Mouse (Mus musculus): ENCODE measurements around the gene Zbtb3.
"Not testable (repeated sequence)": the region's sequence is repeated elsewhere in the genome, so short reads cannot be mapped to it uniquely, and the experiment has no call there.

Zbtb3 gene

GRCm38 (mm10) chr19:8803204-8803780, 937 bp downstream of the Zbtb3 start:
- no peak for DNase-seq (ENCODE audit: low spot score in 2 of 2)

DNA sequence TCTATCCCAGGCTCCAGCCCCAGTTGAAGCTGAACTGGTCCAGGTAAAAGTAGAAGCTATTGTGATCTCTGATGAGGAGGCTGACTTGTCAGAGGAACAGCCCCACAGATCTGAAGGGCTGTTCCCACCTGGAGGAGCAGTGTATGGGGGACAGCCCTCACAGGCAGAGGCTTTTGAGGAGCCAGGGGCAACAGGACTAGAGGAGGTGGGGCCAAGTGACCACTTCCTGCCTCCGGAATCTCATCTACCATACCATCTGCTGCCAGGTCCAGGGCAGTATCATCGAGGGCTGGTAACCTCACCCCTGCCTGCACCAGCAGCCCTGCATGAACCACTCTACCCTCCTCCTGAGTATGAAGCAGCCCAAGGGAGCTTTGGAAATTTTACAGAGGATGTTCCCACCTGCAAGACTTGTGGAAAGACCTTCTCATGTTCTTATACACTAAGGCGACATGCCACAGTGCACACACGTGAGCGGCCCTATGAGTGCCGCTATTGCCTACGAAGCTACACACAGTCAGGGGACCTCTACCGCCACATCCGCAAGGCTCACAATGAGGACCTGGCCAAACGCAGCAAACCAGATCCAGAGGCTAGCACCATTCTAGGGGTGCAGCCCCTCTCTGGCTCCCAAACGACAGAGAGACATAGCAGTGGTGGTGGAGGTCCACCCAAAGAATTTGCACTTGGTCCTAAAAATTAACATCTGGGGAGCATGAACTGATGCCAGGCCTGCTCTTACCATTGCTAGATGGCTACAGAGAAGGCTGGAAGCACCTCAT, 1.7 kb downstream of the Zbtb3 start:
- DNase-seq (ENCODE audit: low spot score in 2 of 2): no peak

- peak; percentile 50 to 63 for DNase-seq (ENCODE audit: low spot score in 2 of 2)
Measured at GRCm38 (mm10) chr19:8806810-8807209, 4.5 kb downstream of the Zbtb3 start.

GRCm38 (mm10) chr19:8815812-8816211, 13.5 kb downstream of the Zbtb3 start:
- DNase-seq (ENCODE audit: low spot score in 2 of 2): no peak

DNA sequence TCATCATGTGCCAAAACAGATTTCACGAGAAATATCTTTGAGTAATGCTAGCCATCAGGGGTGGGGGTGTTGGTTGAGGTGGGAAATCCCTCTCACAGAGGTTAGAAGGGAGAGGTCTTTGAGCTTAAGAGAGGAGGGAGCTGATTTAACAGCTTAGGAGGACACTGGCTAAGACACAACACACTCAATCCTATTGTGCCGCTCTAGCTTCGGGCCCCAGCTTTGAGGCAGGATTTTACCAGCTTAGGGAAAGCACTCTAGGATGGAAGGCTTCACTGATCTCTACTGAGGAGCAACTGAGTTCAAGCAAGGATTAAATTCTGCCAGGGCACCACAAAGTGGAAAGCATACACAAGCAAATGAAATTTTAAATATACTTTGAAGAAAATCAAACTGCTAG, 14.6 kb downstream of the Zbtb3 start:
- no peak for DNase-seq (ENCODE audit: low spot score in 2 of 2)

GRCm38 (mm10) chr19:8818301-8818798, 16.0 kb downstream of the Zbtb3 start:
- no peak for DNase-seq (ENCODE audit: low spot score in 2 of 2)

DNA sequence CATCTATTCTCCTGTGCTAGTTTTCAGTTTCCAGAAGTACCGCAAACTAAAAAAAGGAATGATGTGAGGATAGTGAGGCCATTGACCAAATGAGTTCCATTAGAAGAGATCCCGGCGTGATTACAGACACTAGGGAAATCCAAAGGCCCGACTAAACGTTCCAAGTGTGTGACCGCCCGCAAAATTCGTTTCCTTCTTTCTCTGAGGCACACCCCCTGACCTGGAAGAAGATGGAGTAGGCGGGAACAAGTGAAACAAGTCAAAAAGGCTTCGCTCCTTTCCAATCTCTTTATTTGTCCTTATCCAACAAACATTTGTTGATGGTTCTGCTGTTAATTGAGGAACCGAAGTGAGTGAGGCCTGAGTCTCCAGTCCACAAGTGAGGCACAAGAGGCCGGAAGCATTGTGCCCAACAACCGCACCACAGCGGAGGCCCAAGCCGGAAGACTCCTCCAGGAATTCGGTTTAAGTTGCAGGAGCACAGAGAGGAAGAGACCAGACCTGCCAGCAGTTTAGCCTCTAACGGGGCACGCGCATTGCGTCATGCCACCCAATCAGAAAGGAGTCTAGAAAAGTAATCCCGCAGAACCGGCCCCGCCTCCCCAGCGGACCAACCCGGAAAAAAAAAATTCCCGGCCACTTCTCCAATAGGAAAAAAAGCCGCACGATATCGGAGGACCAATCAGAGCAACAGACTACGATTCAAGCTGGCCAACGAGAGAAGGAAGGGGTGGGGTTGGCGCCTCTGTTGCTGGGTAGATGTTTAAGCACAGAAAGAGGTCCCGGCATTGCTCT, 16.6 kb downstream of the Zbtb3 start, which contains the start of gene Ttc9c:
Gene Ttc9c (minus strand): TSS at position 533 of the 795 bp plus-strand sequence.
- peak; percentile 94 to 97 for DNase-seq (ENCODE audit: low spot score in 2 of 2)

DNA sequence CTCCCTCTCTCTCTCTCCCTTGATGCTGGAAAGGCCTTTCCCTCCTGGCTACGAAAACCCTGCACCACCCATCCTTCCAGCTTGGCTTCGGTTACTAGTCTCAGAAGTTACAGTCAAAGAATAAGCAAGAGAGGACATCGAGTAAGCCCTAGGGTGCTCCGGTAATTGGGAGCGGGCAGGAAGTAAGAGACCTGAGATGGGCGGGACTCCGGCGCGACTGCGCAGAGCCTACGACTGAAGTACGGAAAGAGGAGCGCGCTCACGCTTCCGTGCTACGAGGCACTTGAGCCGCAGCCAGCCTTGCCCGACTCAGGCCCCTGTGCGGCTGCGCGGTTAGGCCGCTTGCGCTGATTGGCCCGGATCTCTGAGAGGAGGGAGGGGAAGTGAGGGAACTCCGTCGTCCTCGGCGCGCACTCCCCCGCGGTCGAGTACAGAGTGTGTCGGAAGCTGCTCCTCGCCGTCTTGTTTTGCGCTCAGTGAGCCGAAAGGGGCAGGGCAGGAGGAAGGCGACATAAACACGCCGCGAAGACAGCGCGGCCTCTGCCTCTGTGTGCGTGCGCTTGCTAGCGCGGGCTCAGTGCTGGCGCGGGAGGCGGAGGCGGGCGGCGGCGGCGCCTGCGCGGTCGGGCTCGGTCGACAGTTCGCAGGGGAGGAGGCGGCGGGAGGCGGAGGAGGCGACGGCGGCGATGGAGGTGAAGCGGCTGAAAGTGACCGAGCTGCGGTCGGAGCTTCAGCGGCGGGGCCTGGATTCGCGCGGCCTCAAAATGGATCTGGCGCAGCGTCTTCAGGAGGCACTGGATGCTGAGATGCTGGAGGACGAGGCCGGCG, 17.5 kb downstream of the Zbtb3 start, which contains the start of gene Hnrnpul2:
Gene Hnrnpul2 (plus strand): TSS at position 415 of the 828 bp plus-strand sequence.
- DNase-seq (ENCODE audit: low spot score in 2 of 2): peak; percentile 99 to 100

DNA sequence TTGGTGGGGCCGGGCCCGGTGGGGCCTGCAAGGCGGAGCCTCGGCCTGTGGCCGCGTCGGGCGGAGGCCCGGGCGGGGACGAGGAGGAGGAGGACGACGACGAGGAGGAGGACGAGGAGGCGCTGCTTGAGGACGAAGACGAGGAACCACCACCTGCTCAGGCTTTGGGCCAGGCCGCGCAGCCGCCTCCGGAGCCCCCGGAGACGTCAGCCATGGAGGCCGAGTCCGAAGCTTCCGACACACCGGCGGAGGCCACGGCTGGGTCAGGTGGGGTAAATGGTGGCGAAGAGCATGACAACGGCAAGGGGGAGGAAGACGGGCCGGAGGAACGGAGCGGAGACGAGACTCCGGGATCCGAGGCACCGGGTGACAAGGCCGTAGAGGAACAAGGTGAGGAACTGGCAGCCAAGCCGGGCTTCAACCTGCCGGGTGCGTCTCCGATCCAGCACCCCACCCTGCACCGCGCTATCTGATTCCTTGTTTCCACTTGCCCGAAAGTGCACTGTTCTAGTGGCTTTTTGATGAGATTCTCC, 18.1 kb downstream of the Zbtb3 start:
- no peak for DNase-seq (ENCODE audit: low spot score in 2 of 2)

DNA sequence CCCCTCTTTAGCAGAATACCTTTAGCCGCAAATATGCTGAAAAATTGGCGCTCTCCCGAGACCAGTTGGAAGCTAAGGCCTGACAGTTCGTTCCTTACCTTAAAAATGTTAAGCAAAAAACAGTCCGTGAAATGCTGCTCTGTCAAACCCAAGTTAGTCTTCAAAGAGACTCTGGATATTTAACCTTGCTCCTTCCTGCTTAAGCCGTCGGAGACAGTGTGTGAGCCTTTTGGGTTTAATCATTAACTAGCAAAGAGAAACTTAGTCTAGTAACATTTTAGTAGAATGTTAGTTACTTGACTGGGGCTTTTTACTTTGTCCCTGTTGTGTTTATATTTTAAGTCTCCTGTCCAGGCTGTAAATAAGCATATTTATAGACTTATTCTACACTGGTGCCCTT, 18.8 kb downstream of the Zbtb3 start:
- DNase-seq (ENCODE audit: low spot score in 2 of 2): no peak

GRCm38 (mm10) chr19:8822696-8823095, 20.3 kb downstream of the Zbtb3 start:
- no peak for DNase-seq (ENCODE audit: low spot score in 2 of 2)

DNA sequence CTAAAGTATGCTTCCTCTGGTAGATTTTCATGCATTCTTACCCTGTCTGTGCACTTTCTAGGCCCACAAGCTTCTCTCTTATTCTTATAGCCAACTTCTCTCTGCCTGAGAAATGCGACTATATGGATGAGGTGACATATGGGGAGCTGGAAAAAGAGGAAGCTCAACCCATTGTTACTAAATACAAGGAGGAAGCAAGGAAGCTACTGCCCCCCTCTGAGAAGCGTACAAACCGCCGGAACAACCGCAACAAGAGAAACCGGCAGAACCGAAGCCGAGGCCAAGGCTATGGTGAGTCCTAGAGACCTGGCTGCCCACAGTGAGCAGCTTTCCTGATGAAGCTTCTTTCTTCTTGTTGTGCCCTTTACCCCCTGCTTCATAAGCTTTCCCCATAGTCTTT, 27.3 kb downstream of the Zbtb3 start, which contains the start of gene AC129217.1:
Gene AC129217.1 (plus strand): TSS at position 114 of the 400 bp plus-strand sequence.
- peak in 1 of 2 experiments; percentile 37 for DNase-seq (ENCODE audit: low spot score in 2 of 2)

DNA sequence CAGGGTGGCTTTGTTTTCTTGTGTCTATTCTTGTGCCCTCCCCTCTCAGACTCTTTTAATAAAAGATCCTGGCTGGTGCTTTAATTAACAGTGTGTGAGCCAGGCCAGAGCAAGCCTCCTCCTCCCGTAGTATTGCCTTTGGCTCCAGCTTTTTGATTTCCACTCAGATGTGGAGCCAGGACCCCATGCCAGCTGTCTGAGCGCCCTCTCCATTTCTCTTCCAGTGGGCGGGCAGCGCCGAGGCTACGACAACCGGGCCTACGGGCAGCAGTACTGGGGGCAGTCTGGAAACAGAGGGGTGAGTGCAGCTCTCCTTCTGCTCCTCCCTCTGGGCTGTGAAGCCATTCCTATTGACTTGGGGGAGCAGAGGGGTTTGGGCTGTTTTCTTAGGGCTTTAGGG, 28.3 kb downstream of the Zbtb3 start:
- DNase-seq (ENCODE audit: low spot score in 2 of 2): no peak

DNA sequence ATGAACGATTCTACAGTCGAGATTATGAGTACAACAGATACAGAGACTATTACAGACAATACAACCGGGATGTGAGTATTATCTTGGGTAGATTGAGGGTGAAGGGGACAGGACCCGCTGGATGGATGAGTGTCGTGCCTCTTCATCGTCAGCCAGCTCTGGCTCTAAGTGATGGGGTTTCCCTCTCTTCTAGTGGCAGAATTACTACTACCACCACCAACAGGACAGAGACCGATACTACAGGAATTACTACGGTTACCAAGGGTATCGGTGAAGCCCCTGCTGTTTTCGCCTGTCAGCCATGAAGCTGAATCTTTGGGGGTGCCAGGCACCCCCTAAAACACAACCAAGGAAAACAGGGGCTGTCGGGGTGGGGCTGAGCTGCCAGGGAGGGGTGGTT, 28.9 kb downstream of the Zbtb3 start:
- DNase-seq (ENCODE audit: low spot score in 2 of 2): no peak

- no peak for DNase-seq (ENCODE audit: low spot score in 2 of 2)
Measured at GRCm38 (mm10) chr19:8832971-8833370, 30.6 kb downstream of the Zbtb3 start.

GRCm38 (mm10) chr19:8836327-8836726, 34.0 kb downstream of the Zbtb3 start:
- DNase-seq (ENCODE audit: low spot score in 2 of 2): not testable (repeated sequence)

DNA sequence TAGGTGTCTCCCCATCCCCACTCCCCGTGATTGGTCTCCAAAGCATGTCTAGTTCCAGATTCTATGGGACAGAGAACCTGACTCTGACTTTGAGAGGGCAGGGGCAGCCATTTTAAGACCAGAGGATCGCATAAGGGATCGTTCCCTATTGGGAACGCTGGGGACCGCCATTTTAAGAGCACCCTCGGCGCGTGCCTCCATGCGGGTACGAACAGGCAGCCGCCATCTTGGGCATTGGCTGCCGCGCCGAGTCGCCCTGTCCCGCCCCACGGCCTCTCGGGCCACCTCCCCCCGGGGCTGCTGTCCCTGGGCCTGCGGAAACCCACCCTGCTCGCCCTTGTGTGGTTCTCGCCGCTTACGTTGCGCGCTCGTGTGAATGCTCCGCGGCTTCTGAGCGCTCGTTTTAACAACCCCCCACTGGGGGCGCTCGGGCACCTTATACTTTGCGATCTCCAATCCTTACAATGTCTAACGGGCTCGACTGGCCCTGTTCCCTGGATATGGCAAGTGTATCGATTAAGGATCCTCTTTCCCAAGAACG, 35.0 kb downstream of the Zbtb3 start, which contains the start of gene Bscl2:
Gene Bscl2 (plus strand): TSS at position 217 of the 541 bp plus-strand sequence.
- peak; percentile 75 to 79 for DNase-seq (ENCODE audit: low spot score in 2 of 2)

DNA sequence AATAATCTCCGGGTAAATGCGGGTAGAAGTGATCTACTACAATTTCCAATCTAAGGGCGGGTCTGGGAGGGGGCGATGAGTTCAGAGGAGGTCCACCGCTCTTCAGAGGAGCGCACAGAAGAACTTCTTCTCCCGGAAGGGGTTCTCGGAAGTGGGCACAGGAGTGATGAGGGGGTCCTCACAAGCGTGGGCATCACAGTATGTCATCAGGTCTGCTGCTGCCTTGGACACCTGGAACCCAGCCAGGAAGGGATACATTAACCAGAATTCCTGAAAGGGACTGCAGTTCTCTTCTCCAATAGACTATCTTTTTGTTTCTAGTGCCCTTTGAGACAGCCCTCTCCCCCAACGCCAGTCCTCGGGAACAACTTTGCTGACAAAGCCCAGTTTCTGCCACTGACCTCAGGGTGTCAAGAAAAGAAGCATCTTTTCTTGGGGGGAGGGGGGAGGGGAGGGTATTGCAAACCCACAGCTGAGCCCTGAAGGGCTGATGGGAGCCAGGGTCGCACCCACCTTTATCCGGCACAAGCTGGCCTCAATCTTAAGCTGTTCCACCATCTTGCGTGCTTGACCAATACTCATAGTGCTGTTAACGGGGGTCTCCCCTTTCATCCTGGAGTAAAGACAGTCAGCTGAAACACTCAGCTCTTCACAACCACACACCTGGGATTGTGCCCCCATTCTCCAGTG, 35.8 kb downstream of the Zbtb3 start:
- peak in 1 of 2 experiments; percentile 17 for DNase-seq (ENCODE audit: low spot score in 2 of 2)

GRCm38 (mm10) chr19:8839103-8839907, 37.0 kb downstream of the Zbtb3 start, which contains the start of gene Gng3:
TSS of gene Gng3 (minus strand) at chr19:8839194.
- no peak for DNase-seq (ENCODE audit: low spot score in 2 of 2)
